Mouse (Mus musculus) midbrain, embryonic 16.5 days (tissue): ENCODE data around the gene Rnf227. TPM values are rescaled to one million over a fixed set of nuclear protein-coding genes. Genes with fewer than 3 reads are reported as not detected.
"Not testable (repeated sequence)": the region's sequence is repeated elsewhere in the genome, so short reads cannot be mapped to it uniquely, and the experiment has no call there.

ENCODE experiments used
- ATAC-seq: fragments of 200-750 bp; cut with Nextera tagmentation; 2 replicates; pipeline ENCODE4 v1.8.0; 2017; ENCODE audit warnings: moderate TSS enrichment
- H3K27ac ChIP-seq: fragments of 300-500 bp; sonication (generic); 2 replicates; pipeline ENCODE4 v1.5.1; 2014; ENCODE audit warnings: mild to moderate bottlenecking, low read length, mixed read lengths
- H3K27me3 ChIP-seq: fragments of 300-500 bp; sonication (generic); 2 replicates; pipeline ENCODE4 v1.6.1; 2014; ENCODE audit warnings: low read depth, low read length, mixed read lengths; ENCODE audit not compliant: control insufficient read depth, insufficient read depth
- H3K36me3 ChIP-seq: fragments of 300-500 bp; sonication (generic); 2 replicates; pipeline ENCODE4 v1.6.1; 2014; ENCODE audit warnings: mild to moderate bottlenecking, low read length, moderate library complexity, mixed read lengths; ENCODE audit not compliant: control insufficient read depth, insufficient read depth
- H3K4me1 ChIP-seq: fragments of 300-500 bp; sonication (generic); 2 replicates; pipeline ENCODE4 v1.6.1; 2014; ENCODE audit warnings: mild to moderate bottlenecking, low read length, mixed read lengths; ENCODE audit not compliant: control insufficient read depth, insufficient read depth
- H3K4me2 ChIP-seq: fragments of 300-500 bp; sonication (generic); 2 replicates; pipeline ENCODE4 v1.6.1; 2014; ENCODE audit warnings: mild to moderate bottlenecking, low read length, mixed read lengths
- H3K4me3 ChIP-seq: fragments of 300-500 bp; sonication (generic); 2 replicates; pipeline ENCODE4 v1.5.1; 2014; ENCODE audit warnings: low read depth, mild to moderate bottlenecking, low read length, moderate library complexity, mixed read lengths
- H3K9ac ChIP-seq: fragments of 300-500 bp; sonication (generic); 2 replicates; pipeline ENCODE4 v1.6.1; 2014; ENCODE audit warnings: low read depth, low read length, mixed read lengths
- H3K9me3 ChIP-seq: fragments of 300-500 bp; sonication (generic); replicated peaks from 2 replicates; pipeline ENCODE4 v1.6.1; 2014; ENCODE audit warnings: mild to moderate bottlenecking, low read length, mixed read lengths; ENCODE audit not compliant: control insufficient read depth, poor library complexity, severe bottlenecking
- WGBS: fragments of 180-500 bp; shearing (Covaris S2); extraction: QIAGEN DNeasy Blood & Tissue Kit; methylation state at CpG from one replicate; pipeline ENCODE4 v1.1.7; 2014; 5-methylcytosine and 5-hydroxymethylcytosine counted together
- polyA plus RNA-seq: library from polyadenylated mRNA; unstranded; fragments of >200 nt; fragmentation: Nextera tagmentation; extraction: Ambion mirVana; gene quantifications from 2 replicates; pipeline ENCODE4 v1.2.1, GENCODE M21; 2015

Gene Rnf227
- polyA plus RNA-seq, 1 experiment from 2014 or later, result 334 TPM

GRCm38 (mm10) chr11:69316361-69316760, 23.9 kb upstream of the Rnf227 start:
- Histone ChIP-seq H3K4me3 (no peak overlapping the region), H3K4me1 (no peaks in the 10 kb centered on the region; the same call in 1 of the 2 replicates), H3K9me3 (no peaks in the 10 kb centered on the region), H3K36me3 (peaks cover 20% of the 10 kb centered on the region; the same call in 1 of the 2 replicates), H3K9ac (no peak overlapping the region), H3K27me3 (no peaks in the 10 kb centered on the region), H3K4me2 (no peak overlapping the region), H3K27ac (no peak overlapping the region)
- 98% methylated on average over 6 of the region's 6 CpGs for WGBS
- ATAC-seq, result no peak

DNA sequence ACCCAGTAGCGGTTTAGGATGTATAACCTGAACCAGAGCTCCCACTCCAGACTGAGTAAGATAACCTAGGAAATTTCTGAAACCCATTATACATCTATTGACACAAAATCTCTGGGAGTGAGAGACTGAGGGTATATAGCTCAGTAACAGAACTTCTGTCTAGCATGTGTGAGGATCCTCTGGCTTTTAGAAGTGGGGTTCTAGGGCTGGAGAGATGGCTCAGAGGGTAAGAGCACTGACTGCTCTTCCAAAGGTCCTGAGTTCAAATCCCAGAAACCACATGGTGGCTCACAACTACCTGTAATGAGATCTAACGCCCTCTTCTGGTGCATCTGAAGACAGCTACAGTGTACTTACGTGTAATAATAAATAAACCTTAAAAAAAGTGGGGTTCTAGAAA, 22.3 kb upstream of the Rnf227 start:
- not testable (repeated sequence) for H3K9me3 ChIP-seq, H3K27ac ChIP-seq, H3K4me3 ChIP-seq, ATAC-seq, H3K4me2 ChIP-seq, H3K27me3 ChIP-seq, H3K9ac ChIP-seq
- Histone ChIP-seq H3K4me1 (peaks cover 16% of the 10 kb centered on the region), H3K36me3 (peaks cover 20% of the 10 kb centered on the region; the same call in 1 of the 2 replicates)
- 94% methylated on average over 3 of the region's 3 CpGs for WGBS

DNA sequence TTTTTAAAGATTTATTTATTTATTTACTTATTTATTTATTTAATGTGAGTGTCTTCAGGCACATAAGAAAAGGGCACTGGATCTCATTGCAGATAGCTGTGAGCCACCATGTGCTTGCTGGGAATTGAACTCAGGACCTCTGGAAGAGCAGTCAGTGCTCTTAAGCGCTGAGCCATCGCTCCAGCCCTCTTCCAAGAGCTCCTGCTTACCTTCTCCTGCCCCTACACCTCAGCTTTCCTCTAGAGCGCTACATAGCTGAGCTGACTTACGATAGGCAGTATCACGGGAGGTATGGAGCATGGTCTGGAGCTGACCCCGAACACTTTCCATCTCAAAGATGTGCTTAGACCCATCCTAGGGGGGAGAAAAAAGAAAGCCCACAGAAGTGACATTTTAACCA, 18.7 kb upstream of the Rnf227 start:
- H3K36me3 ChIP-seq, result peaks cover 13% of the 10 kb centered on the region; the same call in 1 of the 2 replicates
- H3K4me3 ChIP-seq, result no peak overlapping the region
- no peak overlapping the region for H3K27ac ChIP-seq
- ATAC-seq, result no peak
- H3K4me2 ChIP-seq, result no peak overlapping the region
- no peak overlapping the region for H3K9ac ChIP-seq
- no peaks in the 10 kb centered on the region for H3K27me3 ChIP-seq
- peaks cover 31% of the 10 kb centered on the region for H3K4me1 ChIP-seq
- 91% methylated on average over 6 of the region's 6 CpGs for WGBS
- no peaks in the 10 kb centered on the region for H3K9me3 ChIP-seq

DNA sequence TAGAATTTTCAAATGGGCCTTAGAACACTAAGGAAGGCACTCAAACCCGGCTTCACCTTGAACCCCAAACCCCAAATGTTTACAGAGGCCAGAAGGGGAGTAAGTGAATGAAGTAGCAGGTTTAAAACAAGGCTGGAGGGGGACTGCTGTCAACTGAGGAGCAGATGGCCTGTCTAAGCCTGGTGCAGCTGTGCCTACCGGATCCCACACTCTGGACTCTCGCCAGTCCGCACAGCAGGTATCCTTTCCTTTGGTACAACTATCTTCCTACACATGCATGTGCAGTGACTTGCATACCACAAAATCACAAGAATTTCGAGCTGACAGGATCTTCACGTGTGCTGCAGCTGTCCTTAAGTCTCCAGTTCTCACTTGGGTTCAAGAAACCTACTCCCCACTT, 18.3 kb upstream of the Rnf227 start:
- Histone ChIP-seq H3K4me3 (no peak overlapping the region), H3K27ac (no peak overlapping the region), H3K27me3 (no peaks in the 10 kb centered on the region), H3K4me2 (peak overlapping the region; percentile 82), H3K9ac (peak overlapping the region; percentile 32), H3K9me3 (no peaks in the 10 kb centered on the region), H3K36me3 (peaks cover 13% of the 10 kb centered on the region; the same call in 1 of the 2 replicates), H3K4me1 (peaks cover 36% of the 10 kb centered on the region)
- no peak for ATAC-seq
- WGBS, result 62% methylated on average over 6 of the region's 6 CpGs

DNA sequence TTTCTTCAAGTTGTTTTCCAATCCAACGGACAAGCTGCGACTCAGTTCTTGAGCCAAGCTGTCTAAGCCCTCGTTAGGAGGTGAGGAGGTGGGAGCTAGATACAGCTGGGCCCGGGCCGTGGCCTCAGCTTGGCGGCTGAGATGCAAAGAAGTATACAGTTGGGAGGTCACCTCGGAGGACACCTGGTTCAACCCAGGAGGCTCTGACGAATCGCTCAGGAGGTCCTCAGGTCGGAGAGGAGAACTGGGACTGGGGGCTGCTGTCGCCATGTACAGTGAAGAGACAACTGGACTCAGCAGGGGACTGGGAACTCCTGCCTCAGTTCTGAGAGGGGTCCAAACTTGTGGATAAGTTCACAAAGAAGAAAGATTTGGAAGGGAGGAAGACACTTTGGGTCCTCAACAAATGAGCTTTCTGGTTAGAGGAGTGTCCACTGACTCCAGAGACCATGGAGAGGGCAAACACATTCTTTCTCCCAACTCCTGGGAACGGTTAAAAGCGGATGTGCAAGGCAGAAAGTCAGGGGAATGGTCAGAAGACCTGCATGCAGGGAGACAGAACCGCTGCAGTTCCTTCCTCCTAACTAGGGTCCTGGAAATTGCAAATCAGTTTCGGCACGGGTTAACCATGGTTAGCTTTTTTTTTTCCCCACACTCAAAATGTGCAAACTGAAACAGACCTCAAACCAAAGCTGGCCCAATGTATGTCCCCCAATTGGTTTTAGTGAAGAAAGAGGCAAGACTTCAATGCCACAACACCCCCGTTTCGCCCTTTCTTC, 17.4 kb upstream of the Rnf227 start:
- WGBS, result 22% methylated on average over 18 of the region's 18 CpGs
- no peak for ATAC-seq
- H3K4me1 ChIP-seq, result peaks cover 39% of the 10 kb centered on the region
- no peaks in the 10 kb centered on the region; the same call in 1 of the 2 replicates for H3K27me3 ChIP-seq
- H3K27ac ChIP-seq, result peak overlapping the region; percentile 92
- peaks cover 8% of the 10 kb centered on the region; the same call in 1 of the 2 replicates for H3K36me3 ChIP-seq
- H3K9me3 ChIP-seq, result no peaks in the 10 kb centered on the region
- peak overlapping the region; percentile 82 for H3K4me2 ChIP-seq
- peak overlapping the region; percentile 87 for H3K9ac ChIP-seq
- peak overlapping the region; percentile 68 for H3K4me3 ChIP-seq

GRCm38 (mm10) chr11:69323667-69324111, 16.6 kb upstream of the Rnf227 start, which contains the start of the genes Cntrob and Trappc1:
Cntrob (minus strand) TSS chr11:69323775.
Trappc1 (plus strand) TSS chr11:69323980.
- no peaks in the 10 kb centered on the region; the same call in 1 of the 2 replicates for H3K27me3 ChIP-seq
- peaks cover 39% of the 10 kb centered on the region for H3K4me1 ChIP-seq
- peak within 1 kb of the TSS; percentile 68 for H3K4me3 ChIP-seq
- H3K9ac ChIP-seq, result peak within 1 kb of the TSS; percentile 87
- WGBS, result under 1% methylated on average over 30 of the region's 30 CpGs
- H3K36me3 ChIP-seq, result 0 out of 2 replicates have a peak, but pooled peaks cover 7% of the 10 kb centered on the region
- no peaks in the 10 kb centered on the region for H3K9me3 ChIP-seq
- ATAC-seq, result peak; percentile 96
- peak within 1 kb of the TSS; percentile 92 for H3K27ac ChIP-seq
- H3K4me2 ChIP-seq, result peak within 1 kb of the TSS; percentile 91

DNA sequence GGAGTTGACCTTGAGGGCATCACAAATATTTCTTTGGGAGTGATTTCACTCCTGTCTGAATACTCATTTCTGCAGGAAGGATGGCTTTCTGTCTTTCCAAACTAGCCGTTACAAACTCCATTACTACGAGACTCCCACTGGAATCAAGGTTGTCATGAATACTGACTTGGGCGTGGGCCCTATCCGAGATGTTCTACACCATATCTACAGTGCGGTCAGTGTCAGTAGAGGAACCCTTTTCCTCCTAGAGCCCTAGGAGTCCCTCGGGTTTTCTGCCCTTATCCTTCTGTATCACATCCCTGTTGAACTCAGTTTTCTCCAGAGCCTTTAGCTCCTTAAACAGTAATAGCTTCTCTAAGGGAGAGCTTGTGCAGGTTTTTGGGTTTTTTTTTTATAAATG, 15.5 kb upstream of the Rnf227 start:
- H3K27ac ChIP-seq, result no peak overlapping the region
- WGBS, result 89% methylated on average over 6 of the region's 6 CpGs
- H3K9ac ChIP-seq, result 0 out of 2 replicates have a peak overlapping the region, but pooled peaks have one; percentile 77
- H3K36me3 ChIP-seq, result 0 out of 2 replicates have a peak, but pooled peaks cover 1% of the 10 kb centered on the region
- H3K4me3 ChIP-seq, result peak overlapping the region; percentile 68
- no peaks in the 10 kb centered on the region; the same call in 1 of the 2 replicates for H3K27me3 ChIP-seq
- H3K4me2 ChIP-seq, result peak overlapping the region; percentile 91
- peaks cover 39% of the 10 kb centered on the region for H3K4me1 ChIP-seq
- H3K9me3 ChIP-seq, result no peaks in the 10 kb centered on the region
- ATAC-seq, result no peak

DNA sequence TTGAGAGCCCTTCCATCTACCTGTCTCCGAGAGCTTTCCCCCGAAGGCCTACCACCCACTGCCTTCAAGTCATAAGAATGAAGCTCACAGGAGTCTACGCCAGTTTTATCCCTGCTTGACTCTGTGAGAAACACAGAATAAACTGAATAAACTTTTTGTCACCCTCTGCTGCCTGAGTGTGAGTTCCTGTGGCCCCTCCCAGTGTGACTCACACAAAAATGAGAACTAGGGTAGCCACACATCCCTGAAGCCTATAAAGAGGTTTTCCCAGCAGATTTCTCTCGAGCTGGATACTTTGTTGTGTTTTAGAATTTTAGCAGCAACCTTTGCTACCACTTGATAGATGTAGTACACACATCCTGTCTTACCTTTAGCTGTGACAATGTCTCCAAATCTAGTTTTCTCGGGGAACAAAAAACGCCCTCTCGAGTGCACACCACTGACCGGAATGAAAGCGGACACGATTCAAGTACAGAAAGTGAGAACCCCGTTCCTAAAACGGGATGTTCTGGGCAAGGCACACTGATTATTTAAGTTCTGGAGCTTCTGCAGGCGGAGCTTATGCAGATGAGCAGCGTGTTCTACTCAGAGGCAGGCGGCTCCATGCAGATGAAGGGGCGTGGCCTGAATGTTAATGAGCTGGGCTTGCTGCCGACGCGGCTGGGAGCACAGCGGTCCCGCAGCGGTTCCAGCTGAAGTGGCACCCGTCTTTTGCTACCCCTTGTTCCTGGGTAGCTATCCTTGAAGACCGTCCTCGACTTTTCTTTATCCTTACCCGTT, 14.4 kb upstream of the Rnf227 start, which contains the start of gene Kcnab3:
Gene Kcnab3, plus strand, starts transcription at position 631 of the 780 bp plus-strand sequence.
- H3K4me1 ChIP-seq, result peaks cover 39% of the 10 kb centered on the region
- H3K36me3 ChIP-seq, result no peaks in the 10 kb centered on the region
- no peaks in the 10 kb centered on the region; the same call in 1 of the 2 replicates for H3K27me3 ChIP-seq
- H3K9me3 ChIP-seq, result no peaks in the 10 kb centered on the region
- H3K4me2 ChIP-seq, result peak within 1 kb of the TSS; percentile 78
- peak; percentile 37; the same call in 1 of the 2 replicates for ATAC-seq
- 12% methylated on average over 26 of the region's 26 CpGs for WGBS
- H3K4me3 ChIP-seq, result peak within 1 kb of the TSS; percentile 50
- peak within 1 kb of the TSS; percentile 73 for H3K9ac ChIP-seq
- H3K27ac ChIP-seq, result no peak within 1 kb of the TSS; the same call in 1 of the 2 replicates
